Mouse (Mus musculus): ENCODE results near the gene Rab40c.

DNA sequence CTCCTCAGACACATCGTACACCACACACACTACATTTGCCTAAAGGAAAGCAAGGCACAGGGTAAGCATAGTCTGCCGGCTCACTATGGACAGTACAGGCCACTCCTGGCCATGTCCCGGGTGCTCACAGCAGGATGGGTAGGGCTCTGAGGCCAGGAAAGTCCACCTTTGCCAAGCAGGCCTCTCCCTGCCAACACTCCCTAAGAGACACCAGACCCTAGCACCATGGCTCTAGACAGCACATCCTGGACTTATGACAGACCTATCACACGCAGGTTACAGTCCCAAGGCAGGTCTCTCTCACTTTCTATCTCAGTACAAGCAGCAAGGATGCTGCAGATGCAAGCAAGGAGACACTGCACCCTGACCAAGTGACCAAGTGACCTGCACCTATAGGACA is 76.4 kb downstream of the Rab40c start:
- TF ChIP-seq CTCF (IDR thresholded peaks at IDR 0.05; ENCODE audit: low read depth) (no peak), EP300 (IDR thresholded peaks at IDR 0.05; ENCODE audit: low read depth) (no peak)

Data from heart, postnatal 0 days (tissue).